Mouse (Mus musculus) myocyte (in vitro differentiated cells): ENCODE measurements around the gene Nprl2. TPM values are rescaled to one million over a fixed set of nuclear protein-coding genes. Genes with fewer than 3 reads are reported as not detected.

Experiments used
- H3K27me3 ChIP-seq: one replicate; pipeline ENCODE4 v1.6.1; 2011; ENCODE audit not compliant: control insufficient read depth, insufficient read depth, insufficient read length
- H3K36me3 ChIP-seq: one replicate; pipeline ENCODE4 v1.6.1; 2011; ENCODE audit not compliant: control insufficient read depth, insufficient read depth
- H3K4me2 ChIP-seq: one replicate; pipeline ENCODE4 v1.6.1; 2011; ENCODE audit warnings: low read depth, control low read depth
- H3K4me3 ChIP-seq: one replicate; pipeline ENCODE4 v1.5.1; 2011; ENCODE audit warnings: mild to moderate bottlenecking, control low read depth, moderate library complexity
- H3K79me2 ChIP-seq: one replicate; pipeline ENCODE4 v1.6.1; 2011; ENCODE audit not compliant: control insufficient read depth, insufficient read depth
- H3ac ChIP-seq: one replicate; pipeline ENCODE4 v1.6.1; 2011; ENCODE audit not compliant: control insufficient read depth, insufficient read length
- CEBPB ChIP-seq: IDR thresholded peaks from 2 replicates; pipeline ENCODE4 v1.6.1; 2011; ENCODE audit warnings: mild to moderate bottlenecking, moderate library complexity; ENCODE audit not compliant: poor library complexity, insufficient read depth, severe bottlenecking
- E2F4 ChIP-seq: IDR thresholded peaks from one replicate; pipeline ENCODE4 v1.6.1; 2011; ENCODE audit warnings: mild to moderate bottlenecking, control low read depth, moderate library complexity; ENCODE audit not compliant: insufficient read depth
- MAX ChIP-seq: IDR thresholded peaks from one replicate; pipeline ENCODE4 v1.6.1; 2011; ENCODE audit warnings: low read depth, mild to moderate bottlenecking, control low read depth
- MYOD1 ChIP-seq, 3 experiments: IDR thresholded peaks; one replicate each; pipeline ENCODE4 v1.6.1; 2011; ENCODE audit warnings: control low read depth in 2 of 3, low read depth in 2 of 3, mild to moderate bottlenecking in 2 of 3, moderate library complexity in 1 of 3; ENCODE audit not compliant: insufficient read length in 2 of 3, control insufficient read depth in 1 of 3
- MYOG ChIP-seq, 3 experiments: IDR thresholded peaks; one replicate each; pipeline ENCODE4 v1.6.1; 2011; ENCODE audit warnings: control low read depth in 2 of 3, low read depth in 2 of 3, mild to moderate bottlenecking in 2 of 3; ENCODE audit not compliant: insufficient read length in 2 of 3, control insufficient read depth in 1 of 3, insufficient read depth in 1 of 3
- POLR2A ChIP-seq: IDR thresholded peaks from one replicate; pipeline ENCODE4 v1.6.1; 2011; ENCODE audit warnings: low read depth, mild to moderate bottlenecking, control low read depth, moderate library complexity; ENCODE audit not compliant: insufficient read length
- POLR2AphosphoS2 ChIP-seq: IDR thresholded peaks from one replicate; pipeline ENCODE4 v1.6.1; 2011; ENCODE audit warnings: low read depth, control low read depth; ENCODE audit not compliant: insufficient read length
- REST ChIP-seq: IDR thresholded peaks from one replicate; pipeline ENCODE4 v1.6.1; 2011; ENCODE audit warnings: mild to moderate bottlenecking, control low read depth, moderate library complexity; ENCODE audit not compliant: insufficient read depth, insufficient read length
- SRF ChIP-seq: IDR thresholded peaks from one replicate; pipeline ENCODE4 v1.6.1; 2011; ENCODE audit warnings: low read depth; ENCODE audit not compliant: control insufficient read depth, insufficient read length
- TCF12 ChIP-seq: IDR thresholded peaks from one replicate; pipeline ENCODE4 v1.6.1; 2011; ENCODE audit warnings: mild to moderate bottlenecking, control low read depth; ENCODE audit not compliant: poor library complexity, insufficient read depth, severe bottlenecking
- TCF3 ChIP-seq: IDR thresholded peaks from one replicate; pipeline ENCODE4 v1.6.1; 2011; ENCODE audit warnings: low read depth, control low read depth; ENCODE audit not compliant: insufficient read length
- USF1 ChIP-seq: IDR thresholded peaks from one replicate; pipeline ENCODE4 v1.6.1; 2011; ENCODE audit warnings: low read depth, mild to moderate bottlenecking, control low read depth, moderate library complexity
- polyA plus RNA-seq: library from polyadenylated mRNA; unstranded; fragments of >200 nt; fragmentation: generic; extraction: Trizol; gene quantifications from one replicate; pipeline ENCODE4 v1.2.1, GENCODE M21; 2012; ENCODE audit warnings: missing spikeins

Nprl2 gene
- 24.6 TPM for polyA plus RNA-seq

DNA sequence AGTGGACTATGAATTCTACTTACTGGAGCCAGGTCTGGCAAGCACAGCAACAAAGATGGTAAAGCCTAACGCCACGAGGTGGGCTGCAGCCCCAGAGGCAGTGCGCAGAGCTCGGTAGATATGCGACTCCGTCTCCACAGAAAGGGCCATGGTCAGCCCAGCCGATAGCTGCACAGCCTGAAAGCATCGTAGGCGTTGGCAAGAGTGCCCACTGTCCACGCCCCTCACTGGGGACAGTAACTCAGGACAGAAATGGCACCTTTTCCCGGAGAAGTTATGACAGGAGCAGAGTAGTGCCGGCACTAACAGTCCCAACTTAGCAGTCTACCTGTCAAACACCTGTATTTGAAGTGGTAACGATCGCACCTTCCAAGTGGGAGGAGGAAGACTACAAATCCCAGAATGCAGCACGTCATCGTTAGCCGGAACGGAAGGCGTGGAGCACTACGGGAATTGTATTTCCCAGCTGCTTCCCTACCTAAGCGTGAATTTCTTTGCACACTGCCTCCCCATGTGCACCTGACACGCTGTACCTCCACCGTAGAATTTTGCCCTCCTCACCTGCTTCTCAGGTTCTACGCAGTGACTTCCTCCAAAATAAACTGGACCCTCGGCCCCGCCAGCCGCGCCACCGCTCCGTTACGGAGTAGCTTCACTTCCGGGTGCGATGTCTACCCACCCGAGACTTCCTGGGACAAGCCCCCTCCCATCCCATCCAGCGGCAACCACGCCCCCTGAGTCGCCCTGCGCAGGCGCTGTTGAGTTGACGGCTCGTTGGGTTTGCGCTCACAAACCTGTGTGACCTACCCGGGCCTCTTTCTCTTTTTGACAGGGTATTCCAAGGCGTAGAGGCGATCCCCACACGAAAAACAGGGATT lies at the start of gene Nprl2, which contains the start of gene Cyb561d2:
TSS of gene Nprl2 (plus strand) at position 753 of the 878 bp plus-strand sequence.
TSS of gene Cyb561d2 (minus strand) at position 720 of the 878 bp plus-strand sequence.
- Histone ChIP-seq H3K4me2 (peak within 1 kb of the TSS; percentile 97), H3K27me3 (no peaks in the 10 kb centered on the region), H3K4me3 (peak within 1 kb of the TSS; percentile 76), H3ac (peak within 1 kb of the TSS; percentile 24), H3K36me3 (peaks cover 10% of the 10 kb centered on the region), H3K79me2 (peaks cover 12% of the 10 kb centered on the region)
- no peak for TF ChIP-seq POLR2A
- no peak for TF ChIP-seq CEBPB
- no peak for TF ChIP-seq TCF12
- TF ChIP-seq USF1, result no peak
- no peak for TF ChIP-seq TCF3
- no peak for TF ChIP-seq E2F4
- TF ChIP-seq MAX, result no peak
- peak; percentile 20 for TF ChIP-seq POLR2AphosphoS2

DNA sequence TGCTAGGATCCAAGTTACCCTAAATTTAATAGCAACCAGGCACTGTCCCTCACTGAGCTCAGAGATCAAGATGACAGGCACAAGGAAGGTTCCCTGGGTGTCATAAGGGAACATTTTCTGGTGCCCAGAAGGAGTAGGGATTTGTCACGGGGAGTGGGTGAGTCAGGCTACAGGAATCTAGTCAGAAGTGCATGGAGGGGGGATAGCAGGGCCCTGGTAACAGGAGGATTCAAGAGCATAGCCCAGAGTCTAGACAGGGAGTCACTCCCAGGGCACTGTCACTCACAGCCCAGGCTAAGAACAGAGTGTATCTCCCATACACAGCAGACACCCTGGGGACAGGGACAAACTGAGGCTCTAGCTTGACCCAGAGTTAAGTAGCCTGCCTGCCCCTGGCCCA lies 48.5 kb upstream of the Nprl2 start:
- Histone ChIP-seq H3K4me3 (no peak overlapping the region), H3K36me3 (no peaks in the 10 kb centered on the region), H3ac (no peak overlapping the region), H3K79me2 (no peaks in the 10 kb centered on the region), H3K27me3 (peaks cover 15% of the 10 kb centered on the region), H3K4me2 (no peak overlapping the region)
- TF ChIP-seq TCF12, result no peak
- no peak for TF ChIP-seq POLR2A
- TF ChIP-seq MAX, result no peak
- TF ChIP-seq TCF3, result no peak
- no peak for TF ChIP-seq REST
- TF ChIP-seq POLR2AphosphoS2, result no peak

DNA sequence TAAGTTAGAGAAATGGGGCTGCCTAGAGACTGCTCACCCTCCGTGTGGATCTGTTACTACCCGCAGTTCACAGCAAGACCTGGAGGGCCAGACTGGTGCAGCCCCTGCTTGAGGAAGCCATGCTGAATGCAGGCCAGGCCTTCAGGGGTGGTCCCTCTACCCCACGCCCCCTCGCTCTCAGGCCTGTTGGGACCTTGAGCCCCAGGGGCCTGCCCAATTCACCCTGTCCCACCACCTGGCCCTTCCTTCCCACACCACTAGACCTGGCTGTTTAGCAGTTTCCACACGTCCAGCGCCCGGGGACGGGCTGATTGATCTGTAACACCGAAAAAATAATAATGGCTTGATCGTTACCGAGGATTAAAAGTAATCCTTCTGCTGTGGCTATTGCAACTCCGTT lies 47.8 kb upstream of the Nprl2 start:
- no peak overlapping the region for H3ac ChIP-seq
- peaks cover 22% of the 10 kb centered on the region for H3K27me3 ChIP-seq
- no peak overlapping the region for H3K4me3 ChIP-seq
- no peaks in the 10 kb centered on the region for H3K36me3 ChIP-seq
- H3K4me2 ChIP-seq, result no peak overlapping the region
- H3K79me2 ChIP-seq, result no peaks in the 10 kb centered on the region
- TF ChIP-seq MAX (no peak), USF1 (no peak), CEBPB (no peak), TCF3 (no peak), MYOG (IDR thresholded peaks at IDR 0.05; ENCODE audit: control insufficient read depth in 1 of 3, insufficient read depth in 1 of 3, insufficient read length in 2 of 3, low read depth in 2 of 3) (no peak), POLR2A (no peak), POLR2AphosphoS2 (no peak), TCF12 (no peak), REST (no peak), MYOD1 (IDR thresholded peaks at IDR 0.05; ENCODE audit: control insufficient read depth in 1 of 3, insufficient read length in 2 of 3, low read depth in 2 of 3) (no peak), E2F4 (no peak), SRF (no peak)

DNA sequence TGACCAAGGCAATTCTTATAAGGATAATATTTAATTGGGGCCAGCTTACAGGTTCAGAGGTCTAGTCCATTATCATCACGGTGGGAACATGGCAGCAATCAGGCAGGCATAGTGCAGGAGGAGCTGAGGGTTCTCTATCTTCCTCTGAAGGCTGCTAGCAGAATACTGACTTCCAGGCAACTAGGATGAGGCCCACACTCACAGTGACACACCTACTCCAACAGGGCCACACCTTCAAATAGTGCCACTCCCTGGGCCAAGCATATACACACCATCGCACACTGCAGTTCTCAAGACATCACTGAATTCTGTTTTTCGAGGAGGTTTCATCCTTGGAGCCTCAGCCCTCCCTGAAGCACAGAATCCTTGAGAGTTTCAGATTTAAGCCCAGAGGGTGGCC lies 45.7 kb upstream of the Nprl2 start:
- TF ChIP-seq MYOD1 (IDR thresholded peaks at IDR 0.05; ENCODE audit: control insufficient read depth in 1 of 3, insufficient read length in 2 of 3, low read depth in 2 of 3), result no peak
- TF ChIP-seq E2F4, result no peak
- TF ChIP-seq CEBPB, result no peak
- no peak for TF ChIP-seq MYOG (IDR thresholded peaks at IDR 0.05; ENCODE audit: control insufficient read depth in 1 of 3, insufficient read depth in 1 of 3, insufficient read length in 2 of 3, low read depth in 2 of 3)
- TF ChIP-seq REST, result no peak
- TF ChIP-seq SRF, result no peak
- no peak for TF ChIP-seq TCF12
- no peak for TF ChIP-seq MAX
- no peak for TF ChIP-seq USF1
- TF ChIP-seq TCF3, result no peak
- no peak for TF ChIP-seq POLR2AphosphoS2
- TF ChIP-seq POLR2A, result no peak
- no peak overlapping the region for H3K4me2 ChIP-seq
- peaks cover 19% of the 10 kb centered on the region for H3K27me3 ChIP-seq
- no peaks in the 10 kb centered on the region for H3K36me3 ChIP-seq
- no peaks in the 10 kb centered on the region for H3K79me2 ChIP-seq
- no peak overlapping the region for H3K4me3 ChIP-seq
- no peak overlapping the region for H3ac ChIP-seq

DNA sequence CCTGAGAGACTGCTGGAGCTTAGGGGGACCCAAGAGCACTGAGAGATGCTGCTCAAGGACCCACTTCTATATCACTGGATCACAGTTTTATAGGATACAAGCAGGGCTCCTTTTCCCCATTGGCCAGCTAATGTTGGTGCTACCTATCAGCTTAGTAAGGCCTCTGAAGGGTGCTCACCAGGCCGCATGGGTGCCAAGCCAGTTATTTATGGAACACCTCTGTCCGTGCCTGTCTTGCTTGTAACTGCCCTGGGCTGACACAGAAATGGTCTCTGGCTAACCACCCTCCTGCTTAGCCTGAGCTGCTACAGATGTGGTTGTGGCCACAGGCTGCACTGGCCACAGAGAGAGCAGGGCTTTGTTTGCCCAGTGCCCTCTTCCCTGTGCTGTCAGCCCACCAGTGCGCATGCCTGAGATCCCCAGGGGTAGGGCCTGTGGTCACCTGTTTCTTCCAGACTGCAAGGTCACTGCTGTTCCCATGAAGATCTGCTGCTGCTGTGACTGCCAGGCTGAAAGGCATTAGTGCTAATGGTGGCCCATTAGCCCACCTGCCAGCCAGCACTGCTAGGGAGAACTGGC lies 41.2 kb upstream of the Nprl2 start:
- TF ChIP-seq MYOD1 (IDR thresholded peaks at IDR 0.05; ENCODE audit: control insufficient read depth in 1 of 3, insufficient read length in 2 of 3, low read depth in 2 of 3) (peak in 1 of 3 experiments; percentile 3), POLR2A (no peak)
- Histone ChIP-seq H3K79me2 (no peaks in the 10 kb centered on the region), H3K36me3 (no peaks in the 10 kb centered on the region), H3K4me2 (no peak overlapping the region), H3ac (no peak overlapping the region), H3K27me3 (peaks cover 44% of the 10 kb centered on the region), H3K4me3 (no peak overlapping the region)
